Mouse (Mus musculus) heart, embryonic 13.5 days (tissue): ENCODE results near the gene Itga10. TPM values are rescaled to one million over a fixed set of nuclear protein-coding genes. Genes with fewer than 3 reads are reported as not detected.
"Not testable (repeated sequence)": the region's sequence is repeated elsewhere in the genome, so short reads cannot be mapped to it uniquely, and the experiment has no call there.

ENCODE experiments used
- ATAC-seq: fragments of 200-750 bp; cut with Nextera tagmentation; 2 replicates; pipeline ENCODE4 v1.8.0; 2017; ENCODE audit warnings: moderate TSS enrichment; ENCODE audit not compliant: insufficient number of reproducible peaks, low FRiP score, low TSS enrichment; ENCODE audit errors: extremely low read depth
- H3K27ac ChIP-seq: fragments of 300-500 bp; sonication (generic); replicated peaks from 2 replicates; pipeline ENCODE4 v1.5.1; 2015; ENCODE audit warnings: moderate library complexity, mild to moderate bottlenecking, inconsistent platforms
- H3K27me3 ChIP-seq: fragments of 300-500 bp; sonication (generic); replicated peaks from 2 replicates; pipeline ENCODE4 v1.6.1; 2015; ENCODE audit warnings: mild to moderate bottlenecking, inconsistent platforms
- H3K36me3 ChIP-seq: fragments of 300-500 bp; sonication (generic); 2 replicates; pipeline ENCODE4 v1.6.1; 2015; ENCODE audit warnings: mild to moderate bottlenecking, inconsistent platforms
- H3K4me1 ChIP-seq: fragments of 300-500 bp; sonication (generic); 2 replicates; pipeline ENCODE4 v1.6.1; 2015; ENCODE audit warnings: inconsistent platforms
- H3K4me2 ChIP-seq: fragments of 300-500 bp; sonication (generic); 2 replicates; pipeline ENCODE4 v1.6.1; 2015; ENCODE audit warnings: inconsistent platforms, mild to moderate bottlenecking, moderate library complexity
- H3K4me3 ChIP-seq: fragments of 300-500 bp; sonication (generic); 2 replicates; pipeline ENCODE4 v1.5.1; 2015; ENCODE audit warnings: moderate library complexity, mild to moderate bottlenecking, inconsistent platforms
- H3K9ac ChIP-seq: fragments of 300-500 bp; sonication (generic); 2 replicates; pipeline ENCODE4 v1.6.1; 2015; ENCODE audit warnings: inconsistent platforms, mild to moderate bottlenecking, moderate library complexity
- H3K9me3 ChIP-seq: fragments of 300-500 bp; sonication (generic); 2 replicates; pipeline ENCODE4 v1.6.1; 2016; ENCODE audit warnings: inconsistent platforms
- WGBS: fragments of 180-500 bp; shearing (Covaris S2); methylation state at CpG from one replicate; pipeline ENCODE4 v1.1.7; 2015; ENCODE audit warnings: mixed read lengths; 5-methylcytosine and 5-hydroxymethylcytosine counted together
- polyA plus RNA-seq: library from polyadenylated mRNA; unstranded; fragments of >200 nt; fragmentation: Nextera tagmentation; extraction: Ambion mirVana; gene quantifications from 2 replicates; pipeline ENCODE4 v1.2.1, GENCODE M21; 2015

Gene Itga10
- polyA plus RNA-seq, 1 experiment from 2014 or later = 0.82 TPM

GRCm38 (mm10) chr3:96601941-96602703, 43.3 kb upstream of the Itga10 start:
- Histone ChIP-seq H3K9ac (peak overlapping the region; percentile 97), H3K4me1 (peaks cover 65% of the 10 kb centered on the region), H3K4me2 (peak overlapping the region; percentile 72), H3K36me3 (peaks cover 26% of the 10 kb centered on the region), H3K9me3 (no peaks in the 10 kb centered on the region), H3K27ac (peak overlapping the region; percentile 99), H3K4me3 (peak overlapping the region; percentile 83), H3K27me3 (no peaks in the 10 kb centered on the region)
- no peak for ATAC-seq
- WGBS = 26% methylated on average over 10 of the region's 10 CpGs

- WGBS = 50% methylated on average over 5 of the region's 5 CpGs
- H3K4me3 ChIP-seq = peak overlapping the region; percentile 83
- no peaks in the 10 kb centered on the region for H3K27me3 ChIP-seq
- peak overlapping the region; percentile 99 for H3K27ac ChIP-seq
- H3K9me3 ChIP-seq = no peaks in the 10 kb centered on the region
- H3K36me3 ChIP-seq = peaks cover 30% of the 10 kb centered on the region
- no peak for ATAC-seq
- peak overlapping the region; percentile 72 for H3K4me2 ChIP-seq
- peaks cover 63% of the 10 kb centered on the region for H3K4me1 ChIP-seq
- H3K9ac ChIP-seq = peak overlapping the region; percentile 97
These were observed 42.7 kb upstream of the Itga10 start for GRCm38 (mm10) chr3:96602704-96603084.

- Histone ChIP-seq H3K4me2 (peak overlapping the region; percentile 72), H3K36me3 (peaks cover 37% of the 10 kb centered on the region), H3K9me3 (no peaks in the 10 kb centered on the region), H3K27ac (peak overlapping the region; percentile 99), H3K27me3 (no peaks in the 10 kb centered on the region), H3K9ac (peak overlapping the region; percentile 97), H3K4me1 (peaks cover 61% of the 10 kb centered on the region), H3K4me3 (peak overlapping the region; percentile 83)
- no peak for ATAC-seq
- WGBS = 68% methylated on average over 5 of the region's 5 CpGs
These were observed 42.1 kb upstream of the Itga10 start for GRCm38 (mm10) chr3:96603311-96603710.

GRCm38 (mm10) chr3:96606007-96606406, 39.4 kb upstream of the Itga10 start:
- Histone ChIP-seq H3K4me1 (peaks cover 56% of the 10 kb centered on the region), H3K36me3 (peaks cover 43% of the 10 kb centered on the region)
- not testable (repeated sequence) for H3K4me2 ChIP-seq, H3K9ac ChIP-seq, ATAC-seq, H3K27me3 ChIP-seq, H3K4me3 ChIP-seq, H3K27ac ChIP-seq, H3K9me3 ChIP-seq
- WGBS = 86% methylated on average over 4 of the region's 4 CpGs

GRCm38 (mm10) chr3:96606618-96607017, 38.8 kb upstream of the Itga10 start:
- Histone ChIP-seq H3K4me3 (no peak overlapping the region), H3K9me3 (no peaks in the 10 kb centered on the region), H3K4me2 (no peak overlapping the region), H3K4me1 (peaks cover 56% of the 10 kb centered on the region), H3K36me3 (peaks cover 43% of the 10 kb centered on the region), H3K9ac (no peak overlapping the region), H3K27ac (no peak overlapping the region), H3K27me3 (no peaks in the 10 kb centered on the region)
- WGBS = 80% methylated on average over 4 of the region's 4 CpGs
- no peak for ATAC-seq

GRCm38 (mm10) chr3:96617941-96618340, 27.4 kb upstream of the Itga10 start:
- peaks cover 80% of the 10 kb centered on the region for H3K36me3 ChIP-seq

GRCm38 (mm10) chr3:96623201-96623600, 22.2 kb upstream of the Itga10 start:
- no peak for ATAC-seq

More at GRCm38 (mm10) chr3:96617941-96618340, 27.4 kb upstream of the Itga10 start:
- no peak overlapping the region for H3K4me2 ChIP-seq
- no peaks in the 10 kb centered on the region for H3K27me3 ChIP-seq
- H3K4me3 ChIP-seq = no peak overlapping the region
- H3K27ac ChIP-seq = no peak overlapping the region
- ATAC-seq = no peak
- H3K9ac ChIP-seq = no peak overlapping the region
- 88% methylated on average over 3 of the region's 3 CpGs for WGBS
- no peaks in the 10 kb centered on the region for H3K4me1 ChIP-seq
- H3K9me3 ChIP-seq = no peaks in the 10 kb centered on the region

GRCm38 (mm10) chr3:96629729-96630600, 15.4 kb upstream of the Itga10 start, which contains the start of gene Rbm8a:
Gene Rbm8a, plus strand, starts transcription at chr3:96629933.
- Histone ChIP-seq H3K36me3 (peaks cover 60% of the 10 kb centered on the region), H3K9me3 (no peaks in the 10 kb centered on the region), H3K4me2 (peak within 1 kb of the TSS; percentile 89), H3K27me3 (no peaks in the 10 kb centered on the region), H3K9ac (peak within 1 kb of the TSS; percentile 90), H3K4me1 (peaks cover 25% of the 10 kb centered on the region), H3K27ac (peak within 1 kb of the TSS; percentile 82), H3K4me3 (peak within 1 kb of the TSS; percentile 78)
- ATAC-seq = peak; percentile 88
- WGBS = under 1% methylated on average over 48 of the region's 48 CpGs

More at GRCm38 (mm10) chr3:96623201-96623600, 22.2 kb upstream of the Itga10 start:
- Histone ChIP-seq H3K4me3 (no peak overlapping the region), H3K9me3 (no peaks in the 10 kb centered on the region), H3K4me2 (no peak overlapping the region), H3K27me3 (no peaks in the 10 kb centered on the region), H3K9ac (no peak overlapping the region), H3K36me3 (peaks cover 86% of the 10 kb centered on the region), H3K27ac (no peak overlapping the region), H3K4me1 (no peaks in the 10 kb centered on the region)
- WGBS = 84% methylated on average over 4 of the region's 4 CpGs

- H3K9me3 ChIP-seq = no peaks in the 10 kb centered on the region
- no peaks in the 10 kb centered on the region for H3K27me3 ChIP-seq
- ATAC-seq = no peak
- no peak overlapping the region for H3K4me3 ChIP-seq
- H3K27ac ChIP-seq = no peak overlapping the region
- peaks cover 44% of the 10 kb centered on the region for H3K36me3 ChIP-seq
- no peak overlapping the region for H3K4me2 ChIP-seq
- H3K4me1 ChIP-seq = peaks cover 40% of the 10 kb centered on the region
- no peak overlapping the region for H3K9ac ChIP-seq
These were observed 13.3 kb upstream of the Itga10 start for GRCm38 (mm10) chr3:96632058-96632457.

- Histone ChIP-seq H3K9me3 (no peaks in the 10 kb centered on the region), H3K36me3 (peaks cover 53% of the 10 kb centered on the region), H3K27ac (no peak overlapping the region), H3K9ac (no peak overlapping the region), H3K4me3 (no peak overlapping the region), H3K4me1 (peaks cover 37% of the 10 kb centered on the region), H3K4me2 (no peak overlapping the region), H3K27me3 (no peaks in the 10 kb centered on the region)
- no peak for ATAC-seq
- WGBS = 36% methylated on average over 1 of the region's 1 CpGs
These were observed 11.4 kb upstream of the Itga10 start for GRCm38 (mm10) chr3:96634015-96634414.
